In genomic region chr4:133729007-133729406, GRCm38 (mm10) we compare ENCODE assay signal across 8 mouse cellular contexts. TPM values are rescaled to one million over a fixed set of nuclear protein-coding genes. Genes with fewer than 3 reads are reported as not detected.
A peak's percentile ranks its signal among the peaks of the same experiment; 100 is the strongest.
DNase-seq lines count a peak whose midpoint lies in the region; ATAC-seq and TF ChIP-seq lines count a peak whose summit lies in the region.

No protein-coding gene starts in this region.

- no peak for TF ChIP-seq CTCF in left cerebral cortex, adult 2 months (IDR thresholded peaks at IDR 0.05)

- H3K27ac ChIP-seq in embryonic facial prominence, embryonic 15.5 days (replicated peaks) = peak overlapping the region; percentile 87
- H3K27ac ChIP-seq in hindbrain, embryonic 15.5 days (replicated peaks) = peak overlapping the region; percentile 82
- H3K27ac ChIP-seq in midbrain, embryonic 16.5 days (ENCODE audit: low read length) = peak overlapping the region; percentile 82
- H3K27ac ChIP-seq in left cerebral cortex, adult 2 months = no peak overlapping the region; the same call in 1 of the 2 replicates

- peak overlapping the region; percentile 42 for H3K4me2 ChIP-seq in embryonic facial prominence, embryonic 15.5 days (replicated peaks)
- peak overlapping the region; percentile 47 for H3K4me2 ChIP-seq in hindbrain, embryonic 15.5 days
- H3K4me2 ChIP-seq in midbrain, embryonic 16.5 days (ENCODE audit: low read length) = peak overlapping the region; percentile 49

- no peaks in the 10 kb centered on the region for H3K27me3 ChIP-seq in embryonic facial prominence, embryonic 15.5 days
- no peaks in the 10 kb centered on the region for H3K27me3 ChIP-seq in hindbrain, embryonic 15.5 days
- H3K27me3 ChIP-seq in midbrain, embryonic 16.5 days (ENCODE audit: control insufficient read depth, insufficient read depth, low read depth, low read length) = no peaks in the 10 kb centered on the region

- no peak for ATAC-seq in embryonic facial prominence, embryonic 15.5 days (ENCODE audit: insufficient number of reproducible peaks, low FRiP score, low TSS enrichment, low read depth)
- no peak for ATAC-seq in hindbrain, embryonic 15.5 days (ENCODE audit: low FRiP score, low read depth)
- no peak for ATAC-seq in midbrain, embryonic 16.5 days
- no peak for ATAC-seq in erythroblast, adult 5-6 weeks (replicated peaks; ENCODE audit: low FRiP score, poor library complexity, severe bottlenecking)

- H3K9me3 ChIP-seq in embryonic facial prominence, embryonic 15.5 days (replicated peaks) = no peaks in the 10 kb centered on the region
- H3K9me3 ChIP-seq in hindbrain, embryonic 15.5 days = no peaks in the 10 kb centered on the region
- H3K9me3 ChIP-seq in midbrain, embryonic 16.5 days (replicated peaks; ENCODE audit: control insufficient read depth, low read length, poor library complexity, severe bottlenecking) = no peaks in the 10 kb centered on the region

- 50% methylated on average over 6 of the region's 6 CpGs for WGBS in embryonic facial prominence, embryonic 15.5 days
- WGBS in hindbrain, embryonic 15.5 days = 61% methylated on average over 6 of the region's 6 CpGs
- WGBS in midbrain, embryonic 16.5 days = 71% methylated on average over 6 of the region's 6 CpGs

- H3K36me3 ChIP-seq in embryonic facial prominence, embryonic 15.5 days = no peaks in the 10 kb centered on the region
- H3K36me3 ChIP-seq in hindbrain, embryonic 15.5 days = no peaks in the 10 kb centered on the region
- no peaks in the 10 kb centered on the region for H3K36me3 ChIP-seq in midbrain, embryonic 16.5 days (ENCODE audit: control insufficient read depth, insufficient read depth, low read length)

- intact Hi-C loops in heart, postnatal 25 days (cut with DNase I) = loop anchor here (1.0 to 5.0 kb wide), 3 partner anchors 22 to 57 kb away; partner anchors contain the start of gene Pigv
- intact Hi-C loops in left cerebral cortex, postnatal 36 days (cut with DNase I) = no loop called here
- intact Hi-C loops in left cerebral cortex, adult 2 months (cut with DNase I) = loop anchor here (1.0 to 2.0 kb wide), 2 partner anchors 28 to 57 kb away; partner anchors contain the start of genes Arid1a and Pigv

- H3K9ac ChIP-seq in embryonic facial prominence, embryonic 15.5 days = no peak overlapping the region
- H3K9ac ChIP-seq in hindbrain, embryonic 15.5 days = no peak overlapping the region
- H3K9ac ChIP-seq in midbrain, embryonic 16.5 days (ENCODE audit: low read depth, low read length) = no peak overlapping the region

- peak; percentile 94 for DNase-seq in heart, adult 11 months
- no peak for DNase-seq in heart, postnatal 25 days (ENCODE audit: low spot score)
- DNase-seq in left cerebral cortex, postnatal 36 days (ENCODE audit: low spot score in 2 of 2) = no peak
- DNase-seq in left cerebral cortex, adult 2 months (ENCODE audit: extremely low spot score in 1 of 2, low spot score in 2 of 2) = no peak

- H3K4me3 ChIP-seq in embryonic facial prominence, embryonic 15.5 days (replicated peaks) = no peak overlapping the region
- H3K4me3 ChIP-seq in hindbrain, embryonic 15.5 days = peak overlapping the region; percentile 9; the same call in 1 of the 2 replicates
- H3K4me3 ChIP-seq in midbrain, embryonic 16.5 days (ENCODE audit: low read depth, low read length) = no peak overlapping the region; the same call in 1 of the 2 replicates
- H3K4me3 ChIP-seq in left cerebral cortex, adult 2 months = no peak overlapping the region

- peaks cover 69% of the 10 kb centered on the region for H3K4me1 ChIP-seq in embryonic facial prominence, embryonic 15.5 days
- H3K4me1 ChIP-seq in hindbrain, embryonic 15.5 days (replicated peaks) = peaks cover 88% of the 10 kb centered on the region
- H3K4me1 ChIP-seq in midbrain, embryonic 16.5 days (ENCODE audit: control insufficient read depth, insufficient read depth, low read length) = peaks cover 76% of the 10 kb centered on the region

RNA-seq across cellular contexts. Expression of gene Arid1a, which starts 27.6 kb away (rescaled TPM):
- total RNA-seq in heart, postnatal 25 days (2021) = 10 to 100 TPM; 35.4 to 42.2 TPM
- polyA plus RNA-seq in embryonic facial prominence, embryonic 15.5 days (2015; fragmentation: Nextera tagmentation; extraction: Ambion mirVana) = 26.8 and 29.2 TPM in 2 replicates
- 30.0 and 31.2 TPM in 2 replicates for polyA plus RNA-seq in hindbrain, embryonic 15.5 days (2015; fragmentation: Nextera tagmentation; extraction: Ambion mirVana)
- 28.7 and 36.1 TPM in 2 replicates for polyA plus RNA-seq in midbrain, embryonic 16.5 days (2015; fragmentation: Nextera tagmentation; extraction: Ambion mirVana)
- total RNA-seq in erythroblast, adult 5-6 weeks (2015; ENCODE audit: low replicate concordance) = 31.1 and 41.2 TPM in 2 replicates
- 21.9 and 27.2 TPM in 2 replicates for total RNA-seq in erythroblast, adult 5-6 weeks (2017; ENCODE audit: low replicate concordance)
- total RNA-seq in left cerebral cortex, postnatal 36 days (2021) = 10 to 100 TPM; 76.5 to 96.1 TPM
- 10 to 100 TPM; 90.9 to 98.6 TPM for total RNA-seq in left cerebral cortex, adult 2 months (2021)

RNA-seq across cellular contexts. Expression of gene Pigv, which starts 56.6 kb away (rescaled TPM):
- 10 to 100 TPM; 10.6 to 11.2 TPM for total RNA-seq in heart, postnatal 25 days (2021)
- polyA plus RNA-seq in embryonic facial prominence, embryonic 15.5 days (2015; fragmentation: Nextera tagmentation; extraction: Ambion mirVana) = 16.2 and 17.6 TPM in 2 replicates
- polyA plus RNA-seq in hindbrain, embryonic 15.5 days (2015; fragmentation: Nextera tagmentation; extraction: Ambion mirVana) = 14.2 and 14.9 TPM in 2 replicates
- polyA plus RNA-seq in midbrain, embryonic 16.5 days (2015; fragmentation: Nextera tagmentation; extraction: Ambion mirVana) = 14.7 and 18.5 TPM in 2 replicates
- 0.84 and 8.1 TPM in 2 replicates for total RNA-seq in erythroblast, adult 5-6 weeks (2015; ENCODE audit: low replicate concordance)
- 1.1 and 1.7 TPM in 2 replicates for total RNA-seq in erythroblast, adult 5-6 weeks (2017; ENCODE audit: low replicate concordance)
- total RNA-seq in left cerebral cortex, postnatal 36 days (2021) = 1 to 10 TPM; 8.3 to 9.6 TPM
- total RNA-seq in left cerebral cortex, adult 2 months (2021) = 1 to 10 TPM; 7.9 to 8.1 TPM
